Mouse (Mus musculus) small intestine, adult 2 months (tissue): ENCODE measurements around the gene Apob. TPM values are rescaled to one million over a fixed set of nuclear protein-coding genes. Genes with fewer than 3 reads are reported as not detected.

Source experiments
- H3K27ac ChIP-seq: fragments of 200-500 bp; 2 replicates; pipeline ENCODE4 v1.5.1; 2012; ENCODE audit warnings: low read depth, low read length, control low read depth, inconsistent platforms; ENCODE audit not compliant: insufficient read depth
- H3K27me3 ChIP-seq: fragments of 200-500 bp; 2 replicates; pipeline ENCODE4 v1.6.1; 2012; ENCODE audit warnings: mild to moderate bottlenecking, moderate library complexity, low read length, inconsistent platforms; ENCODE audit not compliant: control insufficient read depth, insufficient read depth
- H3K36me3 ChIP-seq: fragments of 200-500 bp; 2 replicates; pipeline ENCODE4 v1.6.1; 2012; ENCODE audit warnings: mild to moderate bottlenecking, low read length, control low read depth, inconsistent platforms; ENCODE audit not compliant: control insufficient read depth, insufficient read depth
- H3K4me1 ChIP-seq: fragments of 200-500 bp; 2 replicates; pipeline ENCODE4 v1.6.1; 2012; ENCODE audit warnings: low read length, inconsistent platforms, mixed read lengths; ENCODE audit not compliant: control insufficient read depth, insufficient read depth, insufficient read length
- H3K4me3 ChIP-seq: fragments of 200-500 bp; 2 replicates; pipeline ENCODE4 v1.5.1; 2012; ENCODE audit warnings: low read depth, mild to moderate bottlenecking, control low read depth, inconsistent platforms, low read length, moderate library complexity
- CTCF ChIP-seq: fragments of 200-500 bp; IDR thresholded peaks from 2 replicates; pipeline ENCODE4 v1.5.1; 2012; ENCODE audit warnings: low read depth, mild to moderate bottlenecking, control low read depth, inconsistent platforms, low read length, moderate library complexity, mixed read lengths; ENCODE audit not compliant: insufficient replicate concordance, insufficient read length; ENCODE audit errors: extremely low read depth
- POLR2A ChIP-seq: fragments of 200-500 bp; IDR thresholded peaks from 2 replicates; pipeline ENCODE4 v1.6.1; 2012; ENCODE audit warnings: low read depth, mild to moderate bottlenecking, control low read depth, inconsistent platforms, low read length, moderate library complexity
- WGBS: fragments of 180-500 bp; shearing (Covaris S2); methylation state at CpG from one replicate; pipeline ENCODE4 v1.1.7; 2018; 5-methylcytosine and 5-hydroxymethylcytosine counted together
- polyA plus RNA-seq: library from polyadenylated mRNA; depleted of rRNA; stranded (reverse); fragments of >200 nt; gene quantifications from 2 replicates; pipeline ENCODE4 v1.2.3, GENCODE M21; 2012; rRNA removed

Gene Apob
- polyA plus RNA-seq, 1 experiment = 131 TPM

GRCm38 (mm10) chr12:8038081-8038730 is 60.8 kb downstream of the Apob start:
- Histone ChIP-seq H3K4me3 (no peak overlapping the region), H3K27ac (no peak overlapping the region), H3K4me1 (no peaks in the 10 kb centered on the region), H3K36me3 (no peaks in the 10 kb centered on the region), H3K27me3 (no peaks in the 10 kb centered on the region)
- WGBS = 66% methylated on average over 3 of the region's 3 CpGs
- TF ChIP-seq CTCF = no peak
- no peak for TF ChIP-seq POLR2A

DNA sequence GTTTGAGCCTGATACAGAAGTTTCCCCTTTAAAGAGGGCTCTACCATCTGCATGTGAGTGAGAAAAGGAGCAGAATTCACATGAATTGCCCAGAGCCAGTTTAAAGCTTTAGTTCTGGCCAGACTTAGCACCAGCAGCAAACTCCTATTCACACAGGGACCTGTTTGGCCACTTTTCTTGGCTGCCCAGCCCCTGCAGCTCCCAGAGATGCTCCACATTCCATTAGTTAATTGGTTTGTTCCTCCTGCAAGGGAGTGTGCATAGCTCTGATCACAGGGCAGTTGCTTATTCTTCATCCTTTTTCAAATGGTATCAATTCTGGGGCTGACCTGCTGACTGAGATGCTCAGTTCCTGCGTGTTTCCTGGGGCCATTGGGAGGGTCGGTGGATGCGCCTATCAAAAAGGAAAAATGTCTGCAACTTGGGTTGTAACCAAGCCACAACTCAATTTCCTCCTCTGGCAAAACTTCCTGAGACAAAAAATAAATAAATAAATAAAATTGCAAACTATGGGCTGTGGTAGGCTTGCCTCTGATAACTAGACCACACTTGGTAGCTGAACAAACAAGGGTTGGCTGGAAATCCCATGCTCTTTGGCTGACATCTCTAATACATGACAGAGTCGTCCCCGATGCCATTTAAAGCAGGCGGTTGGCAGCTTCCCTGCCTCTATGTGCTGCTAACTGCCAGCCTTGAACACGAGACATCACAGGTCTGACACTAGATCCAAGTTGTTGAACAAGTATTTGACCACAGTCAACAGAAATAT is 65.4 kb downstream of the Apob start:
- Histone ChIP-seq H3K4me3 (no peak overlapping the region), H3K27ac (no peak overlapping the region), H3K4me1 (no peaks in the 10 kb centered on the region), H3K27me3 (no peaks in the 10 kb centered on the region), H3K36me3 (no peaks in the 10 kb centered on the region)
- TF ChIP-seq POLR2A = no peak
- no peak for TF ChIP-seq CTCF
- WGBS = 54% methylated on average over 7 of the region's 7 CpGs

GRCm38 (mm10) chr12:8047046-8047445 is 69.6 kb downstream of the Apob start:
- Histone ChIP-seq H3K4me3 (no peak overlapping the region), H3K36me3 (no peaks in the 10 kb centered on the region), H3K27ac (no peak overlapping the region), H3K27me3 (no peaks in the 10 kb centered on the region), H3K4me1 (no peaks in the 10 kb centered on the region)
- 92% methylated on average over 2 of the region's 2 CpGs for WGBS
- TF ChIP-seq POLR2A (no peak), CTCF (no peak)

DNA sequence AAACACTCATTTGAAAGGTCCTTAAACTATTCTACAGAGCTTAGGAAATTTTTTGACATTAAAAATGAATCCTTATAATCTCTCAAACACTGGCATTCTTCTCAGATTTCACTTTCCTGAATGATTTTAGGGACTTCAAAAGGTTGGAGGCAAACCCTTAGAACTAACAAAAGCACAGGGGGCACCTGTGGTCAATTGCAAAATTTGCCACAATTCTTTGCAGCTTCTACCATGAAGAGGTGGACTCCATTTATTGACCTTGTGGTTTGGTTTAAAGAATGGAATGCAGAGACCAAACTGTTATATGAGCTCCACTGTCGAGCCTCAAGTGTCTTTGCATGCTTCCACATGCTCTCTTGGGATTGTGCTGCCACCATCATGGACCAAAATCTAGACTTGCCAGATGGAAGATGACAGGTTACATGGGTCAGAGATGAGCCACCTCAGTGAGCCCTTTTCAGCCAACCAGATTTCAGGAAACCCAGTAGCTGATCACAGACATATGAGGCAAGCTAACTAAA is 70.4 kb downstream of the Apob start:
- H3K27me3 ChIP-seq = no peaks in the 10 kb centered on the region
- no peak overlapping the region for H3K4me3 ChIP-seq
- no peaks in the 10 kb centered on the region for H3K4me1 ChIP-seq
- TF ChIP-seq CTCF (no peak), POLR2A (no peak)
- no peak overlapping the region for H3K27ac ChIP-seq
- H3K36me3 ChIP-seq = no peaks in the 10 kb centered on the region
- 32% methylated on average over 1 of the region's 1 CpGs for WGBS

- Histone ChIP-seq H3K27me3 (no peaks in the 10 kb centered on the region), H3K4me1 (no peaks in the 10 kb centered on the region), H3K36me3 (no peaks in the 10 kb centered on the region), H3K27ac (no peak overlapping the region), H3K4me3 (no peak overlapping the region)
- no peak for TF ChIP-seq POLR2A
- TF ChIP-seq CTCF = no peak
- 79% methylated on average over 8 of the region's 8 CpGs for WGBS
These were observed 78.7 kb downstream of the Apob start for GRCm38 (mm10) chr12:8056001-8056640.

- no peak overlapping the region for H3K4me3 ChIP-seq
- H3K27ac ChIP-seq = no peak overlapping the region
- no peaks in the 10 kb centered on the region for H3K36me3 ChIP-seq
- TF ChIP-seq POLR2A (no peak), CTCF (peak; percentile 96; the same call in 1 of the 2 replicates)
- H3K4me1 ChIP-seq = no peaks in the 10 kb centered on the region
- no peaks in the 10 kb centered on the region for H3K27me3 ChIP-seq
- WGBS = 9% methylated on average over 3 of the region's 3 CpGs
These were observed 82.1 kb downstream of the Apob start for GRCm38 (mm10) chr12:8059576-8059975.

DNA sequence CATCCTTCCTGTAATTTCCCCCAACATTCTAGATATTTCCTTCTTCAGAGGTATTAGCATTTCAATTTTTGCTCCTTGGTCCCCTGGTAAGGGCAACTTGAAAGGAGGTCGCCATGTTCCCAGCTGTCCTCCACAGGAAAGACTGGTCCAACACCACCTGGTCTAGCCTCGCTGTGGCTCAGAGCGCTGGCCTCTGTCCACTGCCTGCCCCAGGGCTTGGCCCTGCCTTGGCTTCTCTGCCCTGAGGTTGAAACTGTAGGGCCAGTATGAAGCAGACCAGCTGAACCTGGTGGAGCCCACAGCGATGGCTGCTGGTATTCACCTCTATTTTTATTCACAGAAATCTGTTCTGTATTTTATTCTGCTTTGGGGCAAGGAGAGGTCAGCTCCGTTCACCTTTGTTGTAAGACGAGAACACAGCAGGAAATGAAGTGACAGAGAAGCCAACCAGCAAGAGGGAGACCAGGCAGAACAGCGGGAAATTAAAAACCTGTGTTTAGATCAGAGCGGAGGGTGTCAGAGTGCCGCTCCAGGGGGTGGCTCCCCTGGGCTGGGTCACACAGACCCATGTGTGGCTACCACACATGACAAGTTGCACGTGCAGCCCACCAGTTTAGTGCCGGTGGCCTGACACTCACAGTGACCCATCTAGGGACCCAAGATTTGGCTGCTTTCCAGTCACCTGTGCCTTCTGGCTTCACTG is 86.1 kb downstream of the Apob start:
- H3K27ac ChIP-seq = no peak overlapping the region
- H3K27me3 ChIP-seq = no peaks in the 10 kb centered on the region
- TF ChIP-seq CTCF (no peak), POLR2A (no peak)
- H3K36me3 ChIP-seq = no peaks in the 10 kb centered on the region
- no peak overlapping the region for H3K4me3 ChIP-seq
- 66% methylated on average over 11 of the region's 11 CpGs for WGBS
- H3K4me1 ChIP-seq = no peaks in the 10 kb centered on the region

Other genes with a start within 250 kb of the Apob start
- 4.8 and 11.4 TPM in 2 replicates for gene Ldah, start 230.5 kb downstream of the Apob start, polyA plus RNA-seq